Mouse (Mus musculus) layer of hippocampus, adult 2 months (tissue): ENCODE measurements around the gene Plau. TPM values are rescaled to one million over a fixed set of nuclear protein-coding genes. Genes with fewer than 3 reads are reported as not detected.
A peak's percentile ranks its signal among the peaks of the same experiment; 100 is the strongest.

Experiments used
- DNase-seq, 2 experiments: peaks; one replicate each; pipeline ENCODE4 v3.0.0; 2022; ENCODE audit warnings: low spot score in 2 of 2
- H3K27ac ChIP-seq: fragments of 200-600 bp; 2 replicates; pipeline ENCODE4 v1.8.1; 2022
- H3K4me3 ChIP-seq: fragments of 200-600 bp; 2 replicates; pipeline ENCODE4 v1.8.1; 2022; ENCODE audit warnings: mild to moderate bottlenecking
- CTCF ChIP-seq: fragments of 200-600 bp; conservative IDR thresholded peaks from 2 replicates; pipeline ENCODE4 v1.8.1; 2022; ENCODE audit warnings: antibody characterized with exemption, mild to moderate bottlenecking, moderate library complexity
- total RNA-seq, 2 experiments: library from RNA; stranded (reverse); gene quantifications; 2 replicates each; pipeline ENCODE4 v1.2.3; 2021

Plau gene
- total RNA-seq, 2 experiments from 2014 or later: 3.2 to 4.2 TPM

DNA sequence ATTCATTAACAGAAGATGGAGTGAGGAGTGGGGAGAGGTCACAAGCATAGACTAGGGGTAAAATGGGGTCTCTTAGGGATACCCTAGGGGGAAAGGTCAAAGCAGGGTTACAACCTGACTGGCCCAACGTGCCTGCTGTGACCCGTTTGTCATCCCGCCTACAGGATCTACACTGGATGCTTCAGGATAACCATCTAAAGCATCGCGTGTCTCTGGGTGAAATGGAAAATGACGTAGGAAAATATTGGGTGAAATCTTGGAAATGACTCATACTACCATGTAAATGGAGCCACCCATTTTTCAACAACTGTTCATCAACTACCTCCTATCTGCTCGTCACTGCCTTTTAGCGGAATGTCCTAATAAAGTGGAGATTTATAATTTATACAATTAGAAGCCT is 40.3 kb upstream of the Plau start:
- DNase-seq: no peak
- H3K4me3 ChIP-seq: no peak overlapping the region
- no peak for TF ChIP-seq CTCF
- H3K27ac ChIP-seq: peak overlapping the region; percentile 46; the same call in 1 of the 2 replicates

DNA sequence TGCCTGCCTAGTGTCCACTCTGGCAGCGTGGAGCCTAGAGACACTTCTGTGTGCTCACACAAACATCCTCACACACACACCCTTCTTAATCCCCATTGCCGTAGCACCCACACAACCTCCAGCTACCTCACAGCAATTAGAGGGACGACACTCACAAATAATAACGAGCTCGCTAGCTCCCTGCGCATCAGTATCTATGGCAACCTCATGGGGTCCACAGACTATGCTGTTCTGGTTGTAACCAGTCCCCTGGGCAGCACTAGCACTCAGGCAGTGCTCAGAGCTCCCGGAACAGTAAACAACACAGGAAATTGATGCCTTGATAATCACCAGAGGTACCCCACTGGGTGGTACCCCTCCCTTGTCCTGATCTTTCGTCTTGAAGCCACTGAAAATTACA is 39.8 kb upstream of the Plau start:
- Histone ChIP-seq H3K4me3 (no peak overlapping the region), H3K27ac (peak overlapping the region; percentile 46; the same call in 1 of the 2 replicates)
- TF ChIP-seq CTCF: no peak
- no peak for DNase-seq

- Histone ChIP-seq H3K27ac (no peak overlapping the region), H3K4me3 (no peak overlapping the region)
- no peak for DNase-seq
- no peak for TF ChIP-seq CTCF
Observed at GRCm38 (mm10) chr14:20798300-20798699, 38.2 kb upstream of the Plau start.

DNA sequence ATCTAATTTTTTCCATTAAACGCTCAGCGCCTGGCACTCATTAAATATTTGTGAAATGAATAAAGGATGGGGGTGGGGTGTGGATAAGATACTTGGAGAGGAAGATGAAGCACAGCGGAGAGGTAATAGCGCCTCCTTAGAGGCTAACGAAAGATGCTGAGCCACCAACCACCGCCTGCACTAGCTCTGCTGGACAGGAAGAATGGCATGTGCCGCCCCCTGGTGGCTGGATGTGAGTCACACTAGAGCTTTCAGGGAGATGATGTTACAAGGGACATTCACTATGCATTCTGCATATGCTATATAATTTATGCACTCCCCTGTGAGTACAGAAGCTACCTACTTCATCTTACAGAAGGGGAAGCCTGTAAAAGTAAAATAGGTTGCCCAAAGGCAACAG is 37.7 kb upstream of the Plau start:
- peak; percentile 80 to 92 for DNase-seq
- TF ChIP-seq CTCF: peak; percentile 96

DNA sequence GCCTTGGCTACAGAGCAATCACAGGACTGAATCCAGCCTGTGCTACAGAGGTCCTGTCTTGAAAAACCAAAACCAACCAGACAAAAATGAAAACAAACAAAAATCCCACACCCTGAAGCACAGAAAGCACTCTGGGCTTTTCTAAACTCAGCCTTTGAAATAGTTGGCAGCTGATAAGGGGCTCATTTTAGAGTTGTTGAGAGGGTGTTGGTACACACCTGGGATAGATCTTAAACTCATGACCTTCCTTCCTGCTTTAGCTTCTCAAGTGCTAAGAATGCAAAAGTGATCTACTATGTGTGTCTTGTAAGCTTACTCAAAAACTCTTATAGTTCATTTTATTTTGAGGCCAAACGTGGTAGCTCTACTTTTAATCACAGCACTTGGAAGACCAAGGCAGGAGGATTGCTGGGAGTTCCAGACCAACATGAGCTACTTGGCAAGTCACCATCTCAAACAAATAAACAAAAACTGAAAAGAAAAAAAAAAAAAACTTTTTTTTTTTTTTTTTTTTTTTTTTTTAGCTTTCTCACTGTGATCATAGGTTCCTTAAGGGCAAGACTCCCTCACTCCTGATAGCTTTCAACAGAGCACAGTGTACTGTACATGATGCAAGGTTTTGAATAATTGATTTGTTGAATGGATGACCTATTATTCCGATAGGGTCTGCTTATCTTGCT is 33.4 kb upstream of the Plau start:
- H3K27ac ChIP-seq: no peak overlapping the region
- H3K4me3 ChIP-seq: no peak overlapping the region
- no peak for TF ChIP-seq CTCF
- no peak for DNase-seq

More for the DNA sequence above, 37.7 kb upstream of the Plau start:
- Histone ChIP-seq H3K4me3 (no peak overlapping the region), H3K27ac (no peak overlapping the region)

- H3K27ac ChIP-seq: no peak overlapping the region
- TF ChIP-seq CTCF: peak; percentile 87
- peak in 1 of 2 experiments; percentile 84 for DNase-seq
- no peak overlapping the region for H3K4me3 ChIP-seq
Observed at GRCm38 (mm10) chr14:20803606-20803938, 32.9 kb upstream of the Plau start.

DNA sequence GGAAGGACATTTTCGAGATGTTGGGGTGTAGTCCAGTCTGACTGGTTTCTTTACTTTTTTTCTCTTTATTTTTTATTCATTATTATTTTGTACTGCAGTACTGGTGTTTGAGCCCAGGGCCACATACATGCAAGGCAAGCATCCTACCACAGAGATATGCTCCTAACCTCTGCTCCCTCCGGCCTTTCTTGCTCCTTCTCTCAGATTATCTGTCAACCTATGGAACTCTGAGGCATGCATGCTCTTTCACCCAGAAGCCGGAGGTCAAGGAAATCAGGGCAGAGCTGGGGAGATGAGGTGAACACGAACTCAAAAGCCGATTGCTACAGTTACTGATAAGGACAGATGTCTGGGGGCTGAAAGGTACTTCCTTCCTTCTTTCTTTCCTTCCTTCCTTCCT is 32.0 kb upstream of the Plau start:
- TF ChIP-seq CTCF: no peak
- DNase-seq: no peak
- H3K27ac ChIP-seq: no peak overlapping the region
- no peak overlapping the region for H3K4me3 ChIP-seq

GRCm38 (mm10) chr14:20804964-20805672 is 31.3 kb upstream of the Plau start:
- TF ChIP-seq CTCF: no peak
- peak; percentile 58 to 65 for DNase-seq
- peak overlapping the region; percentile 69; the same call in 1 of the 2 replicates for H3K27ac ChIP-seq
- H3K4me3 ChIP-seq: no peak overlapping the region

DNA sequence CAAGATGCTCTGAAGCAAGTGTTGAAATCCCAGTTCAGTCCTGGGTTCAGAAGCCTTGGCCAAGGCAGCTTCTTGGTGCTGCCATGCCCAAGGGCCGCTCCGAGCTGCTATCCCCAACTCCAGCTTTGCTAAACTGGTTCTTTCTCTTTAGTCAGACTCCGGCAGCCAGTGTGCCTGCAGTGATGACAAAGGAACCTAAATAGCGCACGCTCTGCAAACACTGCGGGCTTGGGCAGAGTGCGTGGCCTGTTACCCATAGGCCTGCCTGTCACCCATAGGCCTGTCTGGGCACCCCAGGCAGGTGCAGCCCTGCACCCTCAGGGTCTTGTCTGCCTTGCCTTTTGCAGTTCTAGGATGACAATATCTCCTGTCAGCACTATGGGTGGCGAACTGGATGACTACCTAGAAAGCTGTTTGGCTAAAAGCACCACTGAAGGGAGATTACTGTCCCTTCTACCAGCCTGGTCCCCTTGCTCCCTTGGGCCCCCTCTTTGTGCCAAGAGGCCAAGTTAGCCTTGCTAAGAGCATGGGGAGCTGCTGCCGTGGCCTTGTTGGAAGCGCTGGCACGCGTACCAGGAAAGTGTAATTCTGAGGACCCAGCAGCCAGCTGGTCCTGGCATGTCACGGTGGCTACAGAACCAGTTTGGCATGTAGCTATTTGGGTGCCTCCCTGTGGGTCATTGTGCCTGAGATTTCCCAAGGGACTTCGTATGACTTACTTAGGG is 30.2 kb upstream of the Plau start:
- DNase-seq: no peak
- H3K27ac ChIP-seq: no peak overlapping the region; the same call in 1 of the 2 replicates
- TF ChIP-seq CTCF: no peak
- H3K4me3 ChIP-seq: no peak overlapping the region

DNA sequence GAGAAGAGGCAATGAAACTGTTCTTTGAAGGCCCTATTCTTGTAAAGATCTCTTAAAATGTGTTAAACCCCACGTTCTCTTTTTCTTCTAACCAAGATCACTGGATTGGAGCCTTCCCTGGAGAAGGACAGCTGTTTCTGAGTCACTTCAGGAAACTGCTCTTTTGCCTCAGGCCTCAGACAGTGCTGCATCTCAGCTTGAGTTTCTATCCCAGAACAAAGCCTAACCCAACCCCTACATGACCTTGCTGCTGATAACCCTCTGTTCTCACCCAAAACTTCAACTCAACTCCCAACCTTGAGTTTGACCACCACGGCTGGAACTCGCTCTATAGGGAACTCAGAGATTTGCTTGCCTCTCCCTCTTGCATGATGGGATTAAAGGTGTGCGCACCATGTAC is 27.1 kb upstream of the Plau start:
- no peak overlapping the region for H3K27ac ChIP-seq
- TF ChIP-seq CTCF: no peak
- DNase-seq: no peak
- H3K4me3 ChIP-seq: no peak overlapping the region

DNA sequence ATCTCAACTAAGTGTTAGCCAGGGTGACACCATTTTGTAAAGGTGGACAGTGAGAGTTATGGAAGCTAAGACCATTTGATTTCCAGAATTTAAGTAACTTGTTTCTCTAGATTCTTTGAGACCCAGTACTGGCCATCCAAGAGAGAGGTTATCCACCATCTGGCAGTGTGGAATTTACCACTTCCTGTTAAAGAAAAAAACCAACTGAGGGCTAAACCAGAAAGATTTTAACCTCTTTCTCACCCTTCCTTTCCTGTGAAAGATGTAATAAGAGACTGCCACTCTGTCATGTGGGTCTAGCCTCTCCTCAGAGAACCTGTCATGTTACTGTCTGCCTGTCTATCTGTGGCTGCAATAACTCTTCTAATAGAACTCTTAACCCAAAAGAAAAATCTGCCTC is 26.6 kb upstream of the Plau start:
- Histone ChIP-seq H3K27ac (no peak overlapping the region), H3K4me3 (no peak overlapping the region)
- TF ChIP-seq CTCF: no peak
- DNase-seq: no peak

GRCm38 (mm10) chr14:20811236-20811635 is 25.2 kb upstream of the Plau start:
- DNase-seq: no peak
- no peak overlapping the region for H3K27ac ChIP-seq
- no peak overlapping the region for H3K4me3 ChIP-seq
- TF ChIP-seq CTCF: no peak

DNA sequence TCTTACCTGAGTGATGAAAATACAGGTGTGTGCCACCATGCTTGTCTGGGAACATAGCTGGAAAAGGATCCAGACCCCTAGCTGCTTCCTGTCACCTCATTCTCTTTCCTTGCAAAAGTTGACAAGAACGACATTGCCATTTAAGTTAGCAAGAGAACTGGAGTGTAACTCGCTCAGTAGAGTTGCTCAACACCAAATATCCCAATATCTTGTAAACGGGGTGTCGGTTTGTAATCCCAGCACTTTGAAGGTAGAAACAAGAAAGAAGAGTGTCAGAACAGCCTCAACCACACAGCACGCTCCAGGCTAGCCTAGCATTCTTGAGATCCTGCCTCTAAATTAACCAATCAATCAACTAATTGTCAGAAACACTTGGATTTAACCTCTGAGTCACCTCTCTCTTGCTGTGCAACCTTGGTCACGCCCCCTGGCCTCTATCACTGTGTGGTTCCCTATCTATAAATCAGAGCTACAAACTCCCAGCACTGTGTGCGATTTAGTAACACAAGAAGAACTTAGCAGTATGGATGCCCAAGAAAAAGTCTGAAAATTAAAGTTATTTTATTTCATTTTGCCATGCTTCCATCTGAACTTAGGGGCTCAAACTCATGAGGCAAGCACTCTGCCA is 24.6 kb upstream of the Plau start:
- no peak for DNase-seq
- H3K27ac ChIP-seq: no peak overlapping the region
- no peak overlapping the region for H3K4me3 ChIP-seq
- no peak for TF ChIP-seq CTCF
